Mouse (Mus musculus) G1E (cell line): ENCODE data around the gene Slc44a3.

Experiments used
- CTCF ChIP-seq: IDR thresholded peaks from 2 replicates; pipeline ENCODE4 v1.5.1; 2012; ENCODE audit warnings: low read depth, low read length, inconsistent platforms, mixed read lengths
- GATA1 ChIP-seq: IDR thresholded peaks from 2 replicates; pipeline ENCODE4 v1.6.1; 2012; ENCODE audit warnings: borderline replicate concordance, low read length, inconsistent platforms, mixed read lengths
- TAL1 ChIP-seq: conservative IDR thresholded peaks from 2 replicates; pipeline ENCODE4 v1.6.1; 2012; ENCODE audit warnings: low read depth, low read length, inconsistent platforms, mixed read lengths

DNA sequence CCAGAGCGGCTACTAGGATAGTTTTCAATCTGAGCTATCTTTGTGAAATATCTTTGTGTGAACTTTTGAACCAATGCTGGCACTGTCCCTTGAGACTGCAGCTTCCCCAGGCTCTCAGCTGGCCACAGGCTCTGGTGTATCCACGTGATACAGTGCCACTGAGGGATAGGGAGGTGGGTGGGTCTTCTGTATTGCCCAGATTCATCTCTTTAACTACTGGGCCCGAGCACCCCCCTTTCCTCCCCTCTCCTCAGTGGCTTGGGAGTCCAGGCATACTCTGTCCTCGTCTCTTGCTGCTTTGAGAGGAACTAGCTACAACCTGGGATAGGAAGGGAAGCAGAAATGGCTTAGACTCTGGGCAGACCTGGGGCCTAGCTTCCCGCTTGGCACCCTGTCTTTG is 96.9 kb downstream of the Slc44a3 start:
- TF ChIP-seq CTCF (no peak), TAL1 (no peak), GATA1 (no peak)
